Mouse (Mus musculus) stomach, embryonic 14.5 days (tissue): ENCODE measurements around the gene Slc9a9. TPM values are rescaled to one million over a fixed set of nuclear protein-coding genes. Genes with fewer than 3 reads are reported as not detected.

Experiments used
- ATAC-seq: fragments of 200-750 bp; cut with Nextera tagmentation; 2 replicates; pipeline ENCODE4 v1.8.0; 2017; ENCODE audit warnings: low read depth, moderate TSS enrichment; ENCODE audit not compliant: insufficient number of reproducible peaks, insufficient read depth, low FRiP score
- H3K27ac ChIP-seq: fragments of 300-500 bp; sonication (generic); 2 replicates; pipeline ENCODE4 v1.5.1; 2014; ENCODE audit warnings: mild to moderate bottlenecking, low read length, moderate library complexity, mixed read lengths
- H3K27me3 ChIP-seq: fragments of 300-500 bp; sonication (generic); 2 replicates; pipeline ENCODE4 v1.6.1; 2014; ENCODE audit warnings: low read length, control low read depth, mixed read lengths; ENCODE audit not compliant: control insufficient read depth, insufficient read depth
- H3K36me3 ChIP-seq: fragments of 300-500 bp; sonication (generic); 2 replicates; pipeline ENCODE4 v1.6.1; 2014; ENCODE audit warnings: mild to moderate bottlenecking, control low read depth, low read length, moderate library complexity, mixed read lengths; ENCODE audit not compliant: control insufficient read depth, insufficient read depth
- H3K4me1 ChIP-seq: fragments of 300-500 bp; sonication (generic); 2 replicates; pipeline ENCODE4 v1.6.1; 2014; ENCODE audit warnings: low read length, control low read depth, mixed read lengths; ENCODE audit not compliant: control insufficient read depth, insufficient read depth
- H3K4me2 ChIP-seq: fragments of 300-500 bp; sonication (generic); replicated peaks from 2 replicates; pipeline ENCODE4 v1.6.1; 2014; ENCODE audit warnings: low read depth, low read length, control low read depth
- H3K4me3 ChIP-seq: fragments of 300-500 bp; sonication (generic); 2 replicates; pipeline ENCODE4 v1.5.1; 2014; ENCODE audit warnings: low read depth, low read length, control low read depth
- H3K9ac ChIP-seq: fragments of 300-500 bp; sonication (generic); replicated peaks from 2 replicates; pipeline ENCODE4 v1.6.1; 2014; ENCODE audit warnings: low read depth, mild to moderate bottlenecking, control low read depth, low read length, moderate library complexity, mixed read lengths
- H3K9me3 ChIP-seq: fragments of 300-500 bp; sonication (generic); 2 replicates; pipeline ENCODE4 v1.6.1; 2016; ENCODE audit warnings: low read depth, low read length, control low read depth; ENCODE audit not compliant: control insufficient read depth
- WGBS: fragments of 180-500 bp; shearing (Covaris S2); extraction: QIAGEN DNeasy Blood & Tissue Kit; methylation state at CpG from one replicate; pipeline ENCODE4 v1.1.7; 2014; 5-methylcytosine and 5-hydroxymethylcytosine counted together
- polyA plus RNA-seq: library from polyadenylated mRNA; unstranded; fragments of >200 nt; fragmentation: Nextera tagmentation; extraction: Ambion mirVana; gene quantifications from 2 replicates; pipeline ENCODE4 v1.2.1, GENCODE M21; 2014

Gene Slc9a9
- polyA plus RNA-seq, 1 experiment from 2014 or later, result 4.2 TPM

- Histone ChIP-seq H3K9me3 (no peaks in the 10 kb centered on the region), H3K4me1 (no peaks in the 10 kb centered on the region), H3K4me2 (no peak overlapping the region), H3K27ac (no peak overlapping the region), H3K27me3 (no peaks in the 10 kb centered on the region), H3K4me3 (no peak overlapping the region), H3K9ac (no peak overlapping the region), H3K36me3 (no peaks in the 10 kb centered on the region)
- ATAC-seq, result no peak
- WGBS, result 84% methylated on average over 3 of the region's 3 CpGs
Observed at GRCm38 (mm10) chr9:94882517-94882916, 212.8 kb downstream of the Slc9a9 start.

- no peaks in the 10 kb centered on the region for H3K9me3 ChIP-seq
- H3K27me3 ChIP-seq, result no peaks in the 10 kb centered on the region
- no peak overlapping the region for H3K9ac ChIP-seq
- H3K4me1 ChIP-seq, result no peaks in the 10 kb centered on the region
- no peak overlapping the region for H3K4me3 ChIP-seq
- ATAC-seq, result no peak
- 87% methylated on average over 5 of the region's 5 CpGs for WGBS
- H3K27ac ChIP-seq, result no peak overlapping the region
- no peak overlapping the region for H3K4me2 ChIP-seq
- no peaks in the 10 kb centered on the region for H3K36me3 ChIP-seq
Observed at GRCm38 (mm10) chr9:94883435-94883834, 213.7 kb downstream of the Slc9a9 start.

GRCm38 (mm10) chr9:94885151-94885550 lies 215.4 kb downstream of the Slc9a9 start:
- H3K4me3 ChIP-seq, result no peak overlapping the region
- no peaks in the 10 kb centered on the region for H3K9me3 ChIP-seq
- WGBS, result 88% methylated on average over 1 of the region's 1 CpGs
- ATAC-seq, result no peak
- H3K9ac ChIP-seq, result no peak overlapping the region
- no peak overlapping the region for H3K27ac ChIP-seq
- no peak overlapping the region for H3K4me2 ChIP-seq
- no peaks in the 10 kb centered on the region for H3K36me3 ChIP-seq
- H3K27me3 ChIP-seq, result no peaks in the 10 kb centered on the region
- H3K4me1 ChIP-seq, result no peaks in the 10 kb centered on the region

- H3K36me3 ChIP-seq, result no peaks in the 10 kb centered on the region
- no peak overlapping the region for H3K27ac ChIP-seq
- no peaks in the 10 kb centered on the region for H3K9me3 ChIP-seq
- no peak overlapping the region for H3K9ac ChIP-seq
- H3K27me3 ChIP-seq, result no peaks in the 10 kb centered on the region
- H3K4me3 ChIP-seq, result no peak overlapping the region
- ATAC-seq, result no peak
- no peaks in the 10 kb centered on the region for H3K4me1 ChIP-seq
- no peak overlapping the region for H3K4me2 ChIP-seq
Observed at GRCm38 (mm10) chr9:94889647-94890046, 219.9 kb downstream of the Slc9a9 start.

- Histone ChIP-seq H3K4me3 (no peak overlapping the region), H3K27ac (no peak overlapping the region), H3K27me3 (no peaks in the 10 kb centered on the region), H3K4me1 (no peaks in the 10 kb centered on the region), H3K9ac (no peak overlapping the region), H3K4me2 (no peak overlapping the region), H3K9me3 (no peaks in the 10 kb centered on the region), H3K36me3 (no peaks in the 10 kb centered on the region)
- ATAC-seq, result no peak
- 64% methylated on average over 5 of the region's 5 CpGs for WGBS
Observed at GRCm38 (mm10) chr9:94895882-94896281, 226.2 kb downstream of the Slc9a9 start.

- H3K4me3 ChIP-seq, result no peak overlapping the region
- H3K27ac ChIP-seq, result no peak overlapping the region
- no peaks in the 10 kb centered on the region for H3K4me1 ChIP-seq
- no peak for ATAC-seq
- no peaks in the 10 kb centered on the region for H3K27me3 ChIP-seq
- no peaks in the 10 kb centered on the region for H3K36me3 ChIP-seq
- no peak overlapping the region for H3K4me2 ChIP-seq
- no peaks in the 10 kb centered on the region for H3K9me3 ChIP-seq
- H3K9ac ChIP-seq, result no peak overlapping the region
Observed at GRCm38 (mm10) chr9:94904180-94904579, 234.5 kb downstream of the Slc9a9 start.

- Histone ChIP-seq H3K27me3 (no peaks in the 10 kb centered on the region), H3K36me3 (no peaks in the 10 kb centered on the region), H3K4me3 (no peak overlapping the region), H3K27ac (no peak overlapping the region), H3K9ac (no peak overlapping the region), H3K4me2 (no peak overlapping the region), H3K9me3 (no peaks in the 10 kb centered on the region), H3K4me1 (no peaks in the 10 kb centered on the region)
- 79% methylated on average over 4 of the region's 4 CpGs for WGBS
- no peak for ATAC-seq
Observed at GRCm38 (mm10) chr9:94907020-94907610, 237.4 kb downstream of the Slc9a9 start.

GRCm38 (mm10) chr9:94912071-94912470 lies 242.4 kb downstream of the Slc9a9 start:
- H3K4me2 ChIP-seq, result no peak overlapping the region
- H3K4me3 ChIP-seq, result no peak overlapping the region
- H3K27me3 ChIP-seq, result no peaks in the 10 kb centered on the region
- 87% methylated on average over 9 of the region's 9 CpGs for WGBS
- ATAC-seq, result no peak
- H3K9ac ChIP-seq, result no peak overlapping the region
- H3K36me3 ChIP-seq, result no peaks in the 10 kb centered on the region
- no peak overlapping the region for H3K27ac ChIP-seq
- no peaks in the 10 kb centered on the region for H3K4me1 ChIP-seq
- H3K9me3 ChIP-seq, result no peaks in the 10 kb centered on the region

- Histone ChIP-seq H3K9me3 (no peaks in the 10 kb centered on the region), H3K27ac (no peak overlapping the region), H3K27me3 (no peaks in the 10 kb centered on the region), H3K4me2 (no peak overlapping the region), H3K9ac (no peak overlapping the region), H3K4me3 (no peak overlapping the region), H3K4me1 (no peaks in the 10 kb centered on the region), H3K36me3 (no peaks in the 10 kb centered on the region)
- 30% methylated on average over 5 of the region's 5 CpGs for WGBS
- ATAC-seq, result no peak
Observed at GRCm38 (mm10) chr9:94922062-94922461, 252.4 kb downstream of the Slc9a9 start.
